Mouse (Mus musculus) forebrain, postnatal 0 days (tissue): ENCODE results near the gene Stk25. TPM values are rescaled to one million over a fixed set of nuclear protein-coding genes. Genes with fewer than 3 reads are reported as not detected.
"Not testable (repeated sequence)": the region's sequence is repeated elsewhere in the genome, so short reads cannot be mapped to it uniquely, and the experiment has no call there.

Source experiments
- ATAC-seq: fragments of 200-750 bp; cut with Nextera tagmentation; 2 replicates; pipeline ENCODE4 v1.8.0; 2017; ENCODE audit warnings: mild to moderate bottlenecking, moderate library complexity
- DNase-seq: peaks from one replicate; pipeline ENCODE4 v3.0.0-alpha.2; 2015
- H3K27ac ChIP-seq: fragments of 300-500 bp; sonication (generic); 2 replicates; pipeline ENCODE4 v1.5.1; 2014; ENCODE audit warnings: low read depth, mild to moderate bottlenecking, antibody characterized with exemption, low read length, moderate library complexity, mixed read lengths
- H3K27me3 ChIP-seq: fragments of 300-500 bp; sonication (generic); 2 replicates; pipeline ENCODE4 v1.6.1; 2014; ENCODE audit warnings: mild to moderate bottlenecking, low read length, mixed read lengths; ENCODE audit not compliant: insufficient read depth
- H3K36me3 ChIP-seq: fragments of 300-500 bp; sonication (generic); 2 replicates; pipeline ENCODE4 v1.6.1; 2014; ENCODE audit warnings: mild to moderate bottlenecking, moderate library complexity; ENCODE audit not compliant: insufficient read depth
- H3K4me1 ChIP-seq: fragments of 300-500 bp; sonication (generic); 2 replicates; pipeline ENCODE4 v1.6.1; 2014; ENCODE audit warnings: antibody characterized with exemption; ENCODE audit not compliant: insufficient read depth
- H3K4me2 ChIP-seq: fragments of 300-500 bp; sonication (generic); 2 replicates; pipeline ENCODE4 v1.6.1; 2014; ENCODE audit warnings: low read depth, mild to moderate bottlenecking, moderate library complexity
- H3K4me3 ChIP-seq: fragments of 300-500 bp; sonication (generic); 2 replicates; pipeline ENCODE4 v1.5.1; 2014; ENCODE audit warnings: low read depth, low read length, mixed read lengths
- H3K9ac ChIP-seq: fragments of 300-500 bp; sonication (generic); 2 replicates; pipeline ENCODE4 v1.6.1; 2014; ENCODE audit warnings: mild to moderate bottlenecking
- H3K9me3 ChIP-seq: fragments of 300-500 bp; sonication (generic); 2 replicates; pipeline ENCODE4 v1.6.1; 2016; ENCODE audit warnings: low read length
- CTCF ChIP-seq: sonication (generic); IDR thresholded peaks from 2 replicates; pipeline ENCODE4 v1.5.1; 2016; ENCODE audit warnings: antibody characterized with exemption, control low read depth, low read depth
- WGBS: fragments of 180-500 bp; shearing (Covaris S2); extraction: QIAGEN DNeasy Blood & Tissue Kit; methylation state at CpG from one replicate; pipeline ENCODE4 v1.1.7; 2014; 5-methylcytosine and 5-hydroxymethylcytosine counted together
- polyA plus RNA-seq: library from polyadenylated mRNA; unstranded; fragments of >200 nt; fragmentation: Nextera tagmentation; extraction: Ambion mirVana; gene quantifications from 2 replicates; pipeline ENCODE4 v1.2.1, GENCODE M21; 2015
- total RNA-seq: library from RNA; depleted of rRNA; stranded (reverse); fragments of >200 nt; gene quantifications from 2 replicates; pipeline ENCODE4 v1.2.3, GENCODE M21; 2014; rRNA removed

Stk25 gene
- total RNA-seq, result 278 and 312 TPM in 2 replicates
- 371 and 381 TPM in 2 replicates for polyA plus RNA-seq

DNA sequence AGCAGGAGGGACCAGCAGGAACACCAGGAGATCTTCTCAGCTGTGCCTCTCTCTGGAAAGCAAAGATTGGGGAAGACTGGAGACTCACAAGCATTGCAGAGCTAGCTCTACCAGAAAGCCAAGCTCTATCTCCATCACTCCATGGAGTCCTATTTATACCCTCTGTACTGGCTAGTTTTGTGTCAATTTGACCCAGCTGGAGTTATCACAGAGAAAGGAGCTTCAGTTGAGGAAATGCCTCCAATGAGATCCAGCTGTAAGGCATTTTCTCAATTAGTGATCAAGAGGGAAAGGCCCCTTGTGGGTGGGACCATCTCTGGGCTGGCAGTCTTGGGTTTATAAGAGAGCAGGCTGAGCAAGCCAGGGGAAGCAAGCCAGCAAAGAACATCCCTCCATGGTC, at the start of gene Stk25:
TSS of gene Stk25 (minus strand) at position 101 of the 400 bp plus-strand sequence.
- not testable (repeated sequence) for H3K4me2 ChIP-seq, H3K36me3 ChIP-seq, H3K4me3 ChIP-seq, ATAC-seq, H3K9me3 ChIP-seq, H3K27ac ChIP-seq, H3K9ac ChIP-seq, DNase-seq, H3K27me3 ChIP-seq, H3K4me1 ChIP-seq

- Histone ChIP-seq H3K36me3 (peaks cover 25% of the 10 kb centered on the region), H3K4me3 (no peak overlapping the region), H3K27ac (no peak overlapping the region), H3K4me2 (no peak overlapping the region), H3K9ac (no peak overlapping the region), H3K27me3 (no peaks in the 10 kb centered on the region), H3K4me1 (no peaks in the 10 kb centered on the region), H3K9me3 (no peaks in the 10 kb centered on the region)
- DNase-seq (no peak), ATAC-seq (no peak)
- WGBS, result 58% methylated on average over 3 of the region's 3 CpGs
- TF ChIP-seq CTCF, result no peak
These were observed 46.9 kb upstream of the Stk25 start for GRCm38 (mm10) chr1:93705389-93705788.

DNA sequence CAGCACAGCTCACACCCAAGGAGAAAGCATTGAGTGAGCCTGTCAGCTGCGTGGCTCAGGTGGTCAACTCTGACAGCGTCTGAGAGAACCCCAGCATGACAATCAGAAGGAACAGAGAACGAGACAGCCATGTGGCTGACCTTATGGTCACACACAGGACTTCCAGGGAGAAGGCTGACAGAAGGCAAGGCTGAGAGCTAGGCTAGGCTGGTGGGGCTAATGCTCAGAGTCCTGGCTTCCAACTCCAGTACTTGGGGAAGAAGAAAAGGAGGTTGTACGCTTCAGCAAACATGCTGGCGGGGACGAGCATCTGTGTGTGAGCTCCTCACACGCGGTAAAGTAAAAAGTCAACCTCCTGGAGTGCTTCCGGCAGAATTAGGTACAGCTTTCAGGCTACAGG, 45.9 kb upstream of the Stk25 start:
- Histone ChIP-seq H3K4me1 (no peaks in the 10 kb centered on the region), H3K9me3 (no peaks in the 10 kb centered on the region), H3K27me3 (no peaks in the 10 kb centered on the region), H3K4me2 (no peak overlapping the region), H3K36me3 (peaks cover 25% of the 10 kb centered on the region), H3K27ac (no peak overlapping the region), H3K9ac (no peak overlapping the region), H3K4me3 (no peak overlapping the region)
- TF ChIP-seq CTCF, result no peak
- 83% methylated on average over 9 of the region's 9 CpGs for WGBS
- DNase-seq, result no peak
- ATAC-seq, result no peak

GRCm38 (mm10) chr1:93703472-93704048, 45.1 kb upstream of the Stk25 start:
- 95% methylated on average over 10 of the region's 10 CpGs for WGBS
- ATAC-seq (no peak), DNase-seq (no peak)
- H3K4me3 ChIP-seq, result no peak overlapping the region
- no peaks in the 10 kb centered on the region for H3K9me3 ChIP-seq
- no peak for TF ChIP-seq CTCF
- no peak overlapping the region for H3K27ac ChIP-seq
- no peaks in the 10 kb centered on the region for H3K4me1 ChIP-seq
- peaks cover 23% of the 10 kb centered on the region for H3K36me3 ChIP-seq
- no peak overlapping the region for H3K9ac ChIP-seq
- H3K27me3 ChIP-seq, result no peaks in the 10 kb centered on the region
- no peak overlapping the region for H3K4me2 ChIP-seq

DNA sequence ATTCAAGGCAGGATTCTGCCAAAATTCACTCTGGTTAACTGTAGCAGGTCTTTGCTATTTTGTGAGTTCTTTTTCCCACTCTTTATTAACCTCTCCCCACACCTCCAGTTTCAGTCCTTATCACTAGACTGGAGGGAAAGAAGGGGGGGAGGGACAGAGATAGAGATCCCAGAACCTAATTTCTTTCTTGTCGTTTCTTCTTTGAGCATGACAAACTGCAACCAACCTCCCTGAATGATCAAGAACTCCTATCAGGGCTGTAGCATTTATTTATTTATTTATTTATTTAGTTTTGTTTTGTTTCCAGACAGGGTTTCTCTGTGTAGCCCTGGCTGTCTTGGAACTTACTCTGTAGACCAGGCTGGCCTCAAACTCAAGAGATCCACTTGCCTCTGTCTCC, 43.6 kb upstream of the Stk25 start:
- peaks cover 22% of the 10 kb centered on the region for H3K36me3 ChIP-seq
- no peak for TF ChIP-seq CTCF
- H3K9me3 ChIP-seq, result no peaks in the 10 kb centered on the region
- ATAC-seq, result no peak
- 93% methylated on average over 1 of the region's 1 CpGs for WGBS
- no peak overlapping the region for H3K4me3 ChIP-seq
- H3K27ac ChIP-seq, result no peak overlapping the region
- no peaks in the 10 kb centered on the region for H3K4me1 ChIP-seq
- H3K27me3 ChIP-seq, result no peaks in the 10 kb centered on the region
- no peak for DNase-seq
- no peak overlapping the region for H3K9ac ChIP-seq
- no peak overlapping the region for H3K4me2 ChIP-seq

GRCm38 (mm10) chr1:93699159-93699558, 40.7 kb upstream of the Stk25 start:
- no peaks in the 10 kb centered on the region for H3K4me1 ChIP-seq
- no peak overlapping the region for H3K4me3 ChIP-seq
- no peak overlapping the region for H3K27ac ChIP-seq
- no peaks in the 10 kb centered on the region for H3K9me3 ChIP-seq
- no peaks in the 10 kb centered on the region for H3K27me3 ChIP-seq
- TF ChIP-seq CTCF, result no peak
- WGBS, result 70% methylated on average over 4 of the region's 4 CpGs
- peaks cover 28% of the 10 kb centered on the region for H3K36me3 ChIP-seq
- ATAC-seq, result no peak
- no peak for DNase-seq
- H3K4me2 ChIP-seq, result no peak overlapping the region
- no peak overlapping the region for H3K9ac ChIP-seq

GRCm38 (mm10) chr1:93697317-93697716, 38.9 kb upstream of the Stk25 start:
- Histone ChIP-seq H3K9me3 (no peaks in the 10 kb centered on the region), H3K27me3 (no peaks in the 10 kb centered on the region), H3K4me2 (no peak overlapping the region), H3K4me3 (no peak overlapping the region), H3K36me3 (peaks cover 19% of the 10 kb centered on the region), H3K9ac (no peak overlapping the region), H3K4me1 (no peaks in the 10 kb centered on the region), H3K27ac (no peak overlapping the region)
- 78% methylated on average over 3 of the region's 3 CpGs for WGBS
- TF ChIP-seq CTCF, result no peak
- ATAC-seq (no peak), DNase-seq (no peak)
